Mouse (Mus musculus) left cerebral cortex, postnatal 36 days (tissue): Measurements from ENCODE around the gene Inpp4a. TPM values are rescaled to one million over a fixed set of nuclear protein-coding genes. Genes with fewer than 3 reads are reported as not detected.

Experiments
- DNase-seq, 2 experiments: peaks; one replicate each; pipeline ENCODE4 v3.0.0; 2021 to 2022; ENCODE audit warnings: low spot score in 2 of 2, mixed read lengths in 1 of 2
- intact Hi-C: fragments of 180-260 bp; cut with DNase I; formaldehyde crosslinking; loops from one replicate; pipeline ENCODE4 v1.15.1; 2025
- total RNA-seq, 2 experiments: library from RNA; stranded (reverse); gene quantifications; 2 replicates each; pipeline ENCODE4 v1.2.3; 2021

Gene Inpp4a
- total RNA-seq, 2 experiments from 2014 or later, result 207 to 211 TPM

DNA sequence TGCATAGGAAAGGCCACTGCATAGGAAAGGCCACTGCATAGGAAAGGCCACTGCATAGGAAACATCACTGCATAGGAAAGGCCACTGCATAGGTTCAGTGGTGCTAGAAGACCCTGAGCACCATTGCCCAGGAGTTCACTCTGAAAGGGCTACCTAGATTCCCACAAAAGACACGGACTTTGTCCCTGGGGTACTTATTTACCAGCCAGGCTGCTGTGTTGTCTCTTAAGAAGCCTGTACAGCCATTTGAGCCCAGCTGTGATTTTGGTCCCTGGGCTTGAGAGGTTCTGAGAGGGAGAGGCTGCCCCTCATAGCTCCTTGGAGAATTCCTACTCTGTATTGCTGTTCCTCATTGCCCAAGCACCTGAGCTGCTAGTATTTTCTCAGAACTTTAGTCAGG, 96.8 kb downstream of the Inpp4a start:
- intact Hi-C loops, result no loop called here
- DNase-seq, result no peak

DNA sequence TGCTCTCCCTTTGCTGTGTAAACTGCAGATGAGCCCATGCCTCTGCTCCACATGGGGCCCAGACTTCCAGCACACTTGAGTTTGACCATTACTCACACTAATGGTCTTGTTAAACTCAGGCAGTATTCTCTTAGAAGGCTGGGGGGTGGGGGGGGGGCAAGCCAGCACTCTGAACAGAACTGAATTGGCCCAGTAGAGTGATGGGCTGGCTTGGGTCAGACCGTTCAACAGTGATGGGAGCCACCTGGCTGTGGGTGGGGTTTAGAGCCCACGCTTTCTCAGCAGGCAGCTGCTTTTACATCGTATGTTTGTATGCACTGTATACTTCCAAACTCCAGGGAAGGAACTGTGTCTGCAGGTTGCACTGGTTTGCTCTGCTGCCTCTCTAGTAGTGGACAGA, 99.3 kb downstream of the Inpp4a start:
- no peak for DNase-seq
- intact Hi-C loops, result no loop called here

DNA sequence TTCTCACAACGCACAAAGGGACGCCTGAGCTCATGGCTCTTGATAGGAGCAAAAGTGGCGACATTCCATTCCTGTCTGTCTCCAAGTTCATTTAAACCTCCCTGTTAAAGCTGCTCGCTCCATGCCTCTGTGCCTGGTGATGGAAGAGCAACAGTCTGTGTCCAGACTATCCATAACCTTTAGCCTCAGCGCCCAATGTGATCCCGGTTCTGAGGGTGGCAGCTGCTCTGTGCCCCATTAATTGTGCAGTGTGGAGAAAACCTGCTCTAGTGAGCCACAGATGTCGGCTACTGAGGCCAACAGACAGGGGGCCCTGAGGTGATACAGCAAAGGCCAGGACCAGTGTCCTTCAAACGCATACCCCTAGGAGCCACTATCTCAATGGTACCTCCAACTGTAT, 100.1 kb downstream of the Inpp4a start:
- intact Hi-C loops, result no loop called here
- no peak for DNase-seq

DNA sequence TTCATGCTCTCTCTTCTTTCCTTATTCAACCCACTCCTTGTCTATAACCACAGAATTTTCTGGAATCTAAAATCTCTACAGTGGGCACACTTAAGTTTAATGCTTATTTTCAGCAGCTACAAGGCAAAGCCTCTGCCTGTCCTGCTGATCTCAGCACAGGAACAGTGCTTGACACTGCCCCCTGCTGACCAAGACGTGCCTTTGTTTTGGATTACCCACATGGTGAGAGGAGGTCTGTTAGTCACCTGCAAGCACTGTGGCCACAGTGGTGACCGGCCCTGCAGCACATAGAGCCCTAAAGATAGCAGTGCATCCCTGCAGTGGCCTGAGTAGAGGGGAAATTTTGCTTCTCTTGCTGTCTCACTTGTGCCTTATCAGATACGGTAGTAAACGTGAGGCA, 102.0 kb downstream of the Inpp4a start:
- DNase-seq, result peak; percentile 49 to 57
- intact Hi-C loops, result loop anchor here (1.0 kb wide), 1 partner anchor 129 kb away; no protein-coding TSS in a partner anchor

DNA sequence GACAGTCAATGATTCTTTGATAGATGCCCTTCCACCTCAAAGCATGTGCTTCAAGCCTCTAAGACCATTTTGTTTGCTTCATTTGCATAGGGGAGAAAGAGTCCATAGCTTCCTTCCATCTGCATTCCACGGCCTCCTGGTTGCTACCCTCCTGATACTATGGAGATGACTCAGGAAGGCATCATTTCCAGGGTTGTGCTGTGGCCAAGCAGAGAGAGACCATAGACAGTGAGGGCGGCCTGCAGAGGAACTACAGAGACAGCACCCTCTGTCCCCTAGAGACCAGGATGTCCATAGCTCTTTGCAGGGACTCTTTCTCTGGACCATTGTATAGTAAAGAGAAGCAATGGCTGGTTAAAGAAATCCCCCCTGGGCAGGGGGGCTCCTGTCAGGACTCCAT, 105.5 kb downstream of the Inpp4a start:
- intact Hi-C loops, result no loop called here
- DNase-seq, result no peak

DNA sequence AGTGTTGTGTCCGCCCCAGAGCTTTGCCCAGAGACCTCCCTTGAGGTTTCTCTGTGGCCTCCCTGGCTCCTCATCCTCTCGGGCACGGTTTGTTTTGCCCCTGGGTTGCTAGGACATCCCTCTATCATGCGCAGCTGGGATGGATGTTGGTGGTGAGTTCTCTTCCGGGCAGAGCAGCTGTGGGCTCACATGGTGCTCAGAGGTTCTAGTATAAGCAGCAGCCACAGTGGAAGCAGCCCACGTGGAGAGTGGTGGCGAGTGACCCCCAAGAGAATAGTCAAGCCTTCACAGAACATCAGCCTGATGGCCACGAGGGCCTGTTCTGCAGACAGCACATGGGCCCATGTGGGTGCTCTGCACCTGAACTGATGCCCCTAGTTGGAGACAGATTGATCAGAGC, 107.6 kb downstream of the Inpp4a start:
- intact Hi-C loops, result no loop called here
- DNase-seq, result no peak

DNA sequence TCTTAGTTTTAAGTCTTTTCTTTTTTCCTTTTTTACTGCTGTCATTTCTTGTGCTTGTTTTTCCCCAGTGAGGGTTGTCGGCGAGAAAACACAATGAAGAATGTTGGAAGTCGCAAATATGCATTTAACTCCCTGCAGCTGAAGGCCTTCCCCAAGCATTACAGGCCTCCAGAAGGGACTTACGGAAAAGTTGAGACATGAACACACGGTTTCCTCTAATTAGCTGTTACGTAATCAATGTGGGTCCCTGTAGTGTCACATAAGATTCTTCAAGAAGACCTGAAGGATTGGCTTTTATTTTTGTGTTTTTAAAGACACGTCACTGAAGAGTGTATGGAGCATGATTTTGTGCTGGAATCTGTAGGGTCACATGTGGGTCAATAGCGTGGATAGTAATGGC, 108.4 kb downstream of the Inpp4a start:
- no peak for DNase-seq
- intact Hi-C loops, result no loop called here

DNA sequence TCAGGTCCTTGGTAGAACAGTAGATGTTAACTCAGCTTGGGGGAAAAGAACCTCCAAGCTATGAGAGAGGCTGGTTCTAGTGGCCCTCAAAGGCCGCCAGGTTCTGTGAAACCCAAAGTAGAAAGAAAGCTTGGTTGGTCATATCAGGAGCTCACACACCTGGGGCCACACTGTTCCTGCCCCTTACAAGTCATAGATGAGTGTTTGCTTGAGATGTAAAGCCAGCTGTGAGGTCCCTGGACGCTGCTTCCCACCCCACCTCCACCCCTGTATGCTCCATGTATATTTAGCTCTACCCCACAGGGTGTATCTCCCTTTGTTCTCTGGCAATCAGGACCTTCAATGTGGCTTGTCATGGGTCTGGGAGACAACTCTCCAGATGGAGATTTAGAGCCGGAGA, 109.0 kb downstream of the Inpp4a start:
- intact Hi-C loops, result no loop called here
- no peak for DNase-seq

DNA sequence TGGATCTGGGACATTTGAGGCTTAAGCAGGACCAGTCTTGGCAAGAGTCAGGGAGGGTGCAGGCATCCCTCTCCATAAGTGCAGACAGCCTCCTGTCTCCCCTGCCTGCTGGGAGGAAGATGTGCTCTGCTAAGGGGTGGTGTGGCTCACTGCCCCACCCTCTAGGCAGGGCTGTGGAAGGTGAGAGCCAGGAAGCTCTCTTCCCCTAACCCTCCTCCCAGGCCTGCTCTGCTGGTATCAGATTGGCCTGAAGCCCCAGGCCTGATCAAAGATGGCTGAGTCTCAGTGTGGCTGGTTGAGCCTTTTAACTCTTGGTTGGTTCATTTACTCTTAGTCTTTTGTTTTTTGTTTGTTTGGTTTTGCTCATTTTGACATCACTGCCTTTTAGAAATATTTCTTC, 110.0 kb downstream of the Inpp4a start:
- intact Hi-C loops, result no loop called here
- no peak for DNase-seq

DNA sequence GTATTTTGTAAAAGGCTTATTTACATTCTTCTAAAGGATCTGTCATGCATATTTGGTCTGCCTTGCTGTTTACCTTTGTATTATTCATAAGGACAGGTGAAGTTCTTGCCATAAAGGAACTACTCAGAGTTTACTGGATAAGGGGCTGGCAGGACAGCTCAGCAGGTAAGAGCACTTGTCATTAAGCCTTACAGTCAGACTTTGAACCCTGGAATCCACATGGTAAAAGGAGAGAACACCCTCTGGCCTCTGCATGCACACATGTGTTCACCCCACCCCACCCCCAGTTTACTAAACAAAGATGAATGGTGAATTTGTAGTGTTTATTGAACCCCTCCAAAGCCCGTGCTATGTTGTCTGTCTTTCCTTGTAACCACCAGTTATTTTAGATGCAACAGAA, 115.7 kb downstream of the Inpp4a start:
- intact Hi-C loops, result no loop called here
- no peak for DNase-seq

DNA sequence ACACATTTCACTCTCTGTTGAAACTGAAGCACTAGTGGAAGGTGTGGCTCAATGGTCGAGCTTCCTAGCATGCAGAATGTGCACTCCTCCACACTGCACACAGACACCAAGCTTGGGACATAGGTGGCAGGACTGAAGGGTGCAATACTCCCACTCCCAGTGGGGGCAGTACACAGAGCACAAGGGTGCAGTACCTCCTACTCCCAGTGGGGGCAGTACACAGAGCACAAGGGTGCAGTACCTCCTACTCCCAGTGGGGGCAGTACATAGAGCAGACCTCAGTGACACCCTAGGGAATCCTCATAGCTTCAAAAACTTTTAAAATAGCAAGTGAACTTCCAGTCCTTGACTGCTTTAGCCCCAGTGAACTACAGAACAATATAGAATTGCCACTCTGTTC, 119.8 kb downstream of the Inpp4a start:
- intact Hi-C loops, result no loop called here
- DNase-seq, result peak; percentile 40 to 49

DNA sequence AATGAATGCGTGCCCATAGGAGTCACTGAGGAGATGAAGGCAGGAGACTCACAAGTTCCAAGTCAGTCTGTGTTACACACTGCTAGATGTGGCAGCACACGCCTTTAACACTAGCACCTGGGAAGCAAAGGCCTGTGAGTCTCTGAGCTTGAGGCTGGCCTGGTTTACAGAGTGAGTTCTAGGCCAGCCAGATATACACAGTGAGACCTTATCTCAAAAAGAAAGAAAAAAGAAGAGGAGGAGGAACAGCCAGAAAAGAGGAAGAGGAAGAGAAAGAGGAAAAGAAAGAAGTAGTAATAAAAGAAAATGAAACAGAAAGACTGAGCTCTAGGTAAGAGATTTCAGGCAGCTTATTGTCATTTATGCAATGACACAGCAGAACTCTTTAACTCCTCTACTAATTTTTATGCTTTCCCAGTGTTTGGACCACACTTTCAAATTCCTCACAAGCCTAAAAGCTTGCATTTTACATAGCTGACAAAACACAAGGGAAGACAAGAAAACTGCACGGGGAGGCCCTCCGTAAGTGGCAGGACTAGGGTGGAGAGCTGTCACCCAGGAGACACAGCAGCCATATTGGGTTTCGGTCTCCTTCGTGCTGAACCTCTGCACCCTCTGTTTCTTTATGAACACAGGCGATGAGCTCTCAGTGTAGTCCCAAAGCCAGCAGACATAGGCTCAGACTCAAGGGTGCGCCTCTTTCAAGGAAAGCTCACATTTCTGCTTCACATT, 127.6 kb downstream of the Inpp4a start:
- intact Hi-C loops, result no loop called here
- DNase-seq, result no peak

DNA sequence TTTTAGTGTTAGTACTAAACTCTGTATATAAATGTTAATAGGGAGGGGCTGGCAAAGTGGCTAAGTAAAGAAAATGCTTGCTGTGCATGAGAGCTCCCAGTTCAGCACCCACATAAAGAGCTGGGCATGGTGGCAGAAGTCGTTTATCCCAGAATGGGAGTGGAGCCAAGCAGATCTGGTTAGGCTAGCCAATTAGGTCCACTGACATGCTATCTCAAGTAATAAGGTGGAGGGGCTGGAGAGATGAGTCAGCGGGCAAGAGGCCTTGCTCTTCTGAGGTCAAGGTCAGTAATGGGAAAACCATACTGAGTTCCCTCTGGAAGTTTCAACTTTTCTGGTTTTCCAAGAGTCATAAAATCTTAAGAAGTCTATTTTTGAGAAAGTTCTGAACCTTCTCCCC, 129.2 kb downstream of the Inpp4a start:
- intact Hi-C loops, result no loop called here
- DNase-seq, result no peak

DNA sequence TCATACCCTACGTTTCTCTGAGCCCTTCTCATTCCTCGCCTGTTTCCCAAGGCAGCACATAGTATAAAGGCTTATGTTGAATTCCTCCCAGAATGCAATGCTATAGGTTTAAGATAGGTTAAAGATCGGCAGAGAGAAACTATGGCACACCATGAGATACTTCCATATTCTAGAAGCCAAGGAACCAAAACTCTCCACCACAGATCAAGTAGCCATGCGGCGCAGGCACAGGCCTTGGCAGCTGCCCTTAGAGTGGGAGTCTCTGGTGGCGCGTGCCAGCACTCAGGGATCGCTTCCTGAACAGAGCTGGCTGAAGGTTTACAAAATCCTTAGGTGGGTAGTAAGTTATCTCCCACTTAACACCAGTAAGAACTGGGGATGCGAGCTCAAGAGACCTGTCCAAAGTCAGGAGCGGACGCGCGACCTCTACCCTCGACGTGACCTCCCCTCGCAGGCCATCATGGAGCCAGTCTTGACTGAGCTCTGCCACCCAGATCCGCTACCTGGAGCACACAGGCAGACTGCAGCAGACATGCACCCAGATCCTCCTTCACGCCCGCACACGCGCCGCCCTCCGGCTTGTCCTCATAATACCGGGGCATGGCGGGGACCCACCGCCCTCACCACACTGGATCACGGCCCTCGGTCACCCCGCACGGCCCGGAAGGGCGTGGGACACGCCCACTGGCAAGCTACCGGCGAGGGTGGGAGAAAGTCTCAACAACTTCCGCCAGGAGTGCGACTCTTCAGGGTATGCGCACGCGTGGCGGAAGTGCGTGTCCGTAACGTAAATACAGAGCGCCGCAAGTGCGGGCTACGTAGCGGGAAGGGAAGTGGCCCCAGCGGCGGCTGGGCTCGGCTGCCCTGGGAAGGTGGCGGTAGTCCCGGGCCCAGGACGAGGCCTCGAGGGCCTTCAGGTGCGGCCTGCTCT, 130.0 kb downstream of the Inpp4a start, which contains the start of the genes Coa5 and Unc50:
Gene Coa5, minus strand, starts transcription at position 738 of the 931 bp plus-strand sequence.
Gene Unc50, plus strand, starts transcription at position 774 of the 931 bp plus-strand sequence.
- DNase-seq, result peak; percentile 96 to 97
- intact Hi-C loops, result no loop called here

DNA sequence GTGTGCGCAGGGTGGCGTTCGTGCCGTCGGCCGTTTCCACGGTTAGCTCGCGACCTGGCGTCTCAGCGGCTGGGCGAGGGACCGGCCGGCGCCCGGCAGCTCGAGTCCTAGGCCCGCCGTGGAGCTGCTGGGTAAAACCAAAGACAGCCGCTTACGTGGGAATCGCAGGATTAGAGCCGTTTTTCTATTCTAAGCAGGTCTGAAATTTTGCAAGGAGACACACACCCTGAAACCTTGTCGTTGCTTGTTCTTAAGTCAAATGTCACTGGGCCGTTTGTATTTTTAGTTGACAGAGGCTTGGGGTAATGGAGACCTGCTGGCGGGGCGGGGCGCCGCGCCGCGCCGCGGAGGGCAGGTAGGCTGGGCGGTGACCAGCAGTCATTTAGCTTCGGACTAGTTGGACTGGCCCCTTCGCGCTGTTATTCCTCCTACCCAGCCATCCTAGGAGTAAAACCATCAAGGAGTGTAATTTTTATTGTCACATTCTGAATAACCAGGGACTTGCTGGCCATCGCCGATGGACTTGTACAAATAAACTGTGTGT, 130.7 kb downstream of the Inpp4a start:
- no peak for DNase-seq
- intact Hi-C loops, result no loop called here

DNA sequence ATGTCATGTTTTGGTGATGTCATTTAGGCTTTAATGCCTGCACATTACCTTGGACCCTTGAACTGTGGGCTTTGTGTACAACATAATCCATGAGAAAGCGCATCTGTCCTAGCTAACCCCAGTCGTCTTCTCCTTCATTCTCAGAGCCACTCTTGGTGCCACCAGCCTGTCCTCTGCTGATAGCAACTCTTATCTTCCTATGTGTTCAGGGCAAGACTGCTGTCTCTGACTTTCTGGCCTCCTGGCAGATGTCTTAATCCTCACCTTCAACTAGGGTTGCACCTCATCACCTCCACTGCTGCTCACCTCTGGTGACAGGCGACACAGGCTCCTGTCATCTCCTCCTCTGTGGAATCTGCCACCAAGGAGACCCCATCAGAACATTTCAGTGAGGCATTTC, 136.8 kb downstream of the Inpp4a start:
- intact Hi-C loops, result no loop called here
- no peak for DNase-seq

DNA sequence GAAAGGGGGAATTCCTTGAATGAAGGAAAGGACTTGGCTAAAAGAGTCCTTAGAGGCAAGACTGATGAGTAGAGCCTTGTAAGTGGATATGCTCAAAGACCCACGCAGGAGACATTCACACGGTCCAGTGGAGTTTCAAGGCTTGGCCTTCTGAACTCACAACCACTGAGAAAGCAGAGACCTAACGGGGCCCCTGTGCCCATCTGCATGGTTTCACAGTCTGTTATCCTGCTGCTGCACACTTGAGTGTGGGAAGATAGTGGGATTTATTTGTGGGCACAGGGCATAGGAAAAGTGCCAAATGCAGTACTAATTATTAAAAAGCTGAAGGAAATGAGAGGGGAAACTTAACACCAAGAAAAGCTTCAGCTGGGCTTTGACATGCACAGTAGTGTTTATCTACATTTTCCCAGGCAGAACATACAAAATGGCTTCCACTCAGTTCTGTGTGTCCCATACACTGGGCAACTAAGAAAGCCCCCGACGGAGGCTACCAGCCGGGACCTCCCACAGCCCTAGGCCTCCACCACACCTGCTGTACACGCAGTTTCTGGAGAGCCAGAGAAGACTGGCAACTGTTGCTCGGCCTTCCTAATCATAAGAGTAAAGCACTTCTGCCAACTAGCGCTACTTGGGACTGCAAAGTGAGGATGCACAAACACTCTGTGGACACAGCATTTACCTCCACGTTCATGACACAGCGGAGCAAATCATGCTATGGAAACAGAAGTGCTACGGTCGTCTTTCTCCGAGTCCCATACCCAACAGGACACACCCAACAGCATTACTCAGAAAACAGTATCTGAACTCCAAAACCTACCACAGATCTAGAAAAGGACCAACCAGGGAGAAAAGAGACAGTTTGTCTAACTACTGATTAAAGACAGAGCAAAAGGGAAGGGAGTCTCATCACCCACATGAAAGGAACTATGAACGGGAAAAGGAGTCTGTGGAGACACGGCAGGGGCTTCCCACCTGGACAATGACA, 143.5 kb downstream of the Inpp4a start:
- no peak for DNase-seq
- intact Hi-C loops, result no loop called here

DNA sequence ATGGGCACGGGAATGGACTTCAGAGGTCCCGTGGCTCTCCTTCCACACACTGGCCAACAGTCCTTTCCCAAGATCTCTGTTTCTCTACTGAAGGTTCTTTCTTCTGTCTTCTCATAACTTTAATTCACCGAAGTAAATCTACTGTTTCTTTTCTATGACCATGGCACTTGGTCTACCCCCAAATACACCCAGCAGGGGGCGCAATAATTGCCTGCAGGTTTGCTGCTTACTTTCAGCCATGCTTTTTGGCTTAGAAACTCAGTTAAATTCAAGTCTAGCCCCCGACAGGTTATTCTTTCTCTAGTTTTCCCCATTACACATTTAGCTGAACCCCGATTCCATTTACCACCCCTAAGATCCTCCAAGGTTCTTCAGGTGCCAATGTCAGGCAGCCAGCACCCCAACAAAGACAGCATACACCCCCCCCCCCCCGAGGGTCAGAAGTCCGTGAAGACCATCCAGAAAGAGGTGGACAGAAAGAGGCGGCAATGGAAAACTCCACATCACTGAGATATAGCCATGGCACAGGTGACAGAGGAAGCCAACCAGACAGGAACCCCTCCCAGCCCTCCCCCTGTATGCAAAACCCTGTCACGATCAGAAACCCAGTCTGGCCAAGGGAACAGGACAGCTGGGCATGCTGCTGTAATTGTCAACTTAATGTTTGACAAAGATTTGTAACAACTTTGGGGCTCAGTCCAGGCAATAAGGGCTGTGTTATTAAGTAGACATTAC, 148.9 kb downstream of the Inpp4a start:
- DNase-seq, result no peak
- intact Hi-C loops, result loop anchor here (2.0 kb wide), 1 partner anchor 190 kb away; no protein-coding TSS in a partner anchor

DNA sequence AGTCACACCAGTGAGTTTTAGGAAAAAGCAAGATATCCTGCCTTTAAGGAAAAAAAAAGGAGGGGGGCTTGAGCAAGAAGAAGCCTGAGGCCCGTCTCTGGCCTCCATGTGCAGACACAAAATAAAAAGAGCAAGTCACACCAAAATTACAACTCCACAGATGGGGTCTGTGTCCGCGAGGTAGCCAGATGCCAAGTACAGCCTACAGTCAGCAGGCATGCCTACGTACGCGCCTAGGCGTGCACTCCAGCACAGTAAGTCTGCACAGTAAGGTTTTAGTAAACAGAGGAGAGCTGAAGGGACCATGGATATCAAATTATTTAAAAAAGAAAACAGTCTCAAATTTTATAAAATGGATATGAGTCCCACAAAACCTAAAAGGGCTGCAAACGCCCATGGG, 151.6 kb downstream of the Inpp4a start:
- DNase-seq, result peak; percentile 31 to 44
- intact Hi-C loops, result no loop called here
